Mouse (Mus musculus) cerebellum, postnatal 10 days (tissue): ENCODE data around the gene Hyls1.

Experiments
- DNase-seq, 2 experiments: peaks; one replicate each; pipeline ENCODE4 v3.0.0; 2021; ENCODE audit warnings: mixed read lengths in 2 of 2

The Hyls1 gene

DNA sequence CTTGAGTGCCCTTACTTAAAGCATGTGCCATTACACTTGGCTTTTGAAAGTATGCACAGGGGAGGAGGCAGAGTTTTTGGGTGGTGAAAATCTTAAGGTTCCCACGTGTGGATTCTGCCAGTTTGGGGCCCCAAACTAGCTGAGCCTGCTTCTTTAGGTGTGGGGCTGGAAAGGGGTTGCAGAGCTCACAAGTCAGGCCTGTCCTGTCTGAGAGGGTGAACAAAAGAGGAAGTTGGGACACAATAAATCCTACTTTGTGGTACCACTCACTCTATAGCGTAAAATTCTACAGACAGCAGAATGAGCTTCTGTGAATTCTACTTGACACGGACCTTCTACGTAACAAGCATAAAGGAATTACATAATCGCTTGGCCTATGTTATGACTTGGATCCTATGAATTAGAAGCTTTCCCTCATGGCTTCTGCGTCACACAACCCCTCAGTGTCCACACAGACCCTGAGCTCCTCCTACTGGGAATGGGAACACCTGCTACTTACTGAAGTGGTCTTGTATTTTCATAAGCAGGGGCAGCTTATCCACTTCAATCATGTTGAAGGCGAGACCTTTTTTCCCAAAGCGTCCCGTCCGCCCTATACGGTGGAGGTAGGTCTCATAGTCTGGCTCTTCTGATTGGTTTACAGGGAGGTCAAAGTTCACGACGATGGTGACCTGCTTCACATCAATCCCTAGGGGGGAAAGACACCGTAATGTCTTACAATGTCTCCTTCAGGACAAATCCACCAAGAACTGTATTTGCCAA is 26.9 kb downstream of the Hyls1 start:
- no peak for DNase-seq

DNA sequence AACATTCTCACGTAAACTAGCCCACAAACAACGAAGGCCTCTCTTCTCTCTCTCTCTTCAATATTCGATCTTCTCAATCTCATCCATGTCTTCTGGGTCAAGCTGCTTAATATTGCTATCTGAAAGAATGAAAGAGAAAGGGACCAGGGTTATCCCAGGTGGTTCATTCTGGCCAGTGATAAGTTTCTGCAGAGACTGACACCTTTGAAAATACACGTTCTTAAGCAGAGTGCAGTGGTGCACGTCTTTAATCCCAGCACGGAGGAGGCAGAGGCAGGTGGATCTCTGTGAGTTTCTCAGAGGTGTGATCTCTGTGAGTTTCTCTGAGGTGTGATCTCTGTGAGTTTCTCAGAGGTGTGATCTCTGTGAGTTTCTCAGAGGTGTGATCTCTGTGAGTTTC is 28.3 kb downstream of the Hyls1 start:
- DNase-seq, result no peak

DNA sequence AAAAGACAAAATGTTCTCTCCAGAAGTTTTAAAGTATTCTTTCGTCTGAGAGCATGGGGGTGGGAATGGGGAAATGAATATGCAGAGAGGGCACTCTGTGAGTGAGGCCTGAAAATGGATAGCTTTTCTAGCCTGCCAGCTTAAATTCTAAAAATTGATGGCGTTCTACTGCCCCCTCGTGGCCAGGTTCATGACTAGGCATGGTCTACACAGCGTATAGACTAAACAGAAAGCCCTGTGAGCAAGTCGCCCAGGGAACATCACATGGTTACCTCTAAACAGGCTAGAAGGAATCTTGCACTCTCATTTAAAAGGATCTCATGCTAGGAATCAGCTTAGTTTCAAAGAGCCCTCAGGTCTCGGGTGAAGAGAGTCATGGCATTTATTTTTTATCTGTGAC is 28.7 kb downstream of the Hyls1 start:
- DNase-seq, result peak; percentile 93 to 97

DNA sequence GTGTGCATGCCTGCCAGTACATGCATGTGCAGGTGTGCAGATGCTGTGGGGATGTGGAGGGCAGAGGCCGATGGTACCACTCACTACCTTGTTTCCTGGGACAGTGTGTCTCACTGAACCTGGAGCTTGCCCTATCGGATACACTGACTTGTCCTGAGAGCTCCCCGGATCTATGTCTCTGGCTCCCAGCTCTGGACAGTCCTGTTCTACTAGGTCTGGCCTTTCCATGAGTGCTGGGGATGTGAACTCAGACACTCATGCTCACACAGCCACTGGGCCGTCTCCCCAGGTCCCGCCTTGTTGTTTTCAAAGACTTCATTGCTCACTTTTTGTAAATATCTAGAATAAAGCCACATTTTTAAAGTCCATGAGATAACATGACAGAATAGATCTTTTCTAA is 29.2 kb downstream of the Hyls1 start:
- DNase-seq, result no peak

DNA sequence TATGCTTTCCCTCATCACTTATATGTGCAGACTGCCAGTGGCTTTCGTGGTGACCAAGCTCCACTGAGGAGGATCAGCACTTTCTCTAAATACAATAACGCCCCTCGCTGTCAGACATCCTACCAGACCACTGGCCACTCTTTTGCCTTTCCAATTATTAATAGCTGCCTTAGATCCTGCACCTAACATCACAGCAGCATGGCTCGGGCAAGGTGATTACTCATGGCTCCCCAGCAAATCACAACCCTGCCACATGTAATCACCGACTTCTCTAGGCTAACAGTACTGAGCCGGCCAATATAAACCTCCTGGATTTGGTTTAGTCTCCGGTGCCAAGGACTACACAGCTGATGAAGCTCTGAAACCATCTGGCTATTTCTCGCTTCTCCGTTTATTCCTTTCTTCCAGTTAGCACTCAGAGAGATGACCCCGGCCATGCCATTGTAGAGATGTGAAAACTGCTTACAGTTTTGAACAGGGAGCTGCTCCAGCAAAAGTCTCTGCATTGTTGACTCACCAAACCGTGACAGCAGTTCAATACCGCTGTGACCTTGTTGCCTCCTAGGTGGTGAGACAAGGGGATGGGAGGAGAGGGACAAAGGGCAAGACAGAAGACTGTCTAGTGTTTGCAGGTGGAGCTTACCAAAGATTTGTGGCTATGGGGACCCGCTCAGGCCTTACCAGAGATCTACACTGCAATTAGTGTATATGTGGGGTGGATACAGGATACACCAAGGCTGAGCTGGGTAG is 31.0 kb downstream of the Hyls1 start:
- peak; percentile 40 to 41 for DNase-seq

DNA sequence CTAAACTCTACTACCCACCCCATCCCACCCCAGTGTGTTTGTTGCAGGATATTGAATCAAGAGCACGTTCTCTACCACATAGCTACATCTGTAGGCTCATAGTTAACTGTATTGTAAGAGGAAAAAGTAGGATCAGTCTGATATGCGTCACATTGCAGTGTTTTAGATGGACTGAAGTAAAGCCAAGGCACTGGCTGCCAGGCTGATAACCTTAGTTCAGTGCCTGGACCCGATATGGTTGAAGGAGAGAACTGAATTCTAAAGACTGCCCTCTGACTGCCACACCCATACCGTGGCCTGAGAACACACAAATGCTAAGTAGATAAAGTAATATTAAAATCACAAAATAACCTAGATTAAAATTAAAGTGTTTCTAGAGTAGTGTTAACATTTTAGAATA is 34.3 kb downstream of the Hyls1 start:
- DNase-seq, result no peak

DNA sequence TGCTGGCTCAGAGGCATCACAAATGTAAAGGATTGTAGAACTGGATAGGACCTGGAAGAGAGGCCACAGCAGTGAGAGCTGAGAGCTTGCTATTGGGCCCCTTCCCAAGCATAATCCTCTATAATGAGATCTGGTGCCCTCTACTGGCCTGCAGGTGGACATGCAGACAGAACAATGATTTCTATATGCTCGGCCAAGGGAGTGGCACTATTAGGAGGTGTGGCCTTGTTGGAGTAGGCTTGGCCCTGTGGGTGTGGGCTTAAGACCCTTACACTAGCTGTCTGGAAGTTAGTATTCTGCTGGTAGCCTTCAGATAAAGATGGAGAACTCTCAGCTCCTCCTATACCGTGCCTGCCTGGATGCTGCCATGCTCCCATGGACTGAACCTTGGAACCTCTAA is 35.1 kb downstream of the Hyls1 start:
- DNase-seq, result peak; percentile 79 to 82

DNA sequence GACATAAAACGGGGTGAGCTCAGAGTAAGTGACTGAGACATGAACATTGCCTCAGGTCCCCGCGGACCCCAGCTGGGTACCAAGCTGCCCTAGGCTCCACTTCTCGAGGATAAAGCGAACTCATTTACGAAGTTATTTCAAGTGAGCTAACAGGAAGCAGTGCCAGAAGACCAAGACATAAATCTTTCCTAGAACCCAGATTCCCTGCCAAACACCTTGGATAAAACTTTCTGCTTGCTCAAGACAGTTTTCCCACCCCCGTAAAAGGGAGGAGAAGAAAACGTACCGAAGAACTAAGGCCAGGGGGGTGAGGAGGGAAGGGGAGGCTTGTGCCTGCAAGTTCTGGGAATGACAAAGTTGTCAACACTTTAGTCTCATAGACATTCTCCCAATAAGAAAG is 36.9 kb downstream of the Hyls1 start:
- no peak for DNase-seq

DNA sequence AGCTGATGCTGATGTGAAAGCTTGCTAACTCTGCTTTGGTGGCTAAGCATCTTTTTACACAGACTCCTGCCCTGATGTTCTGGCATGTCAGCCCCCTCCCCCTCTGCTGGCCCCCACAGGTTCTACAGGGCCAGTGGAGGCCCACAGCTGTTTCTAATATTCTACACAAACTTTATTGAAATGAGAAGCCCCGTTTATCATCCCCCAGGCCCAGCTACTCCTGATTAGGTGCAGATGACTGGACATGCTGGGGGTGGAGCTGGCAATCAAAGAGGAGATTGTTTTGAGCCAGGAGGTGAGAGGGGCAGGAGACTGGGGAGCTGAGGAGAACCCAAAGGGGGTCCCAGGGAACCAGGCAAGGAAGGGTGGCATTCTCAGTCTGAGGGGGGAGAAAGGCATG is 40.4 kb downstream of the Hyls1 start:
- DNase-seq, result no peak

DNA sequence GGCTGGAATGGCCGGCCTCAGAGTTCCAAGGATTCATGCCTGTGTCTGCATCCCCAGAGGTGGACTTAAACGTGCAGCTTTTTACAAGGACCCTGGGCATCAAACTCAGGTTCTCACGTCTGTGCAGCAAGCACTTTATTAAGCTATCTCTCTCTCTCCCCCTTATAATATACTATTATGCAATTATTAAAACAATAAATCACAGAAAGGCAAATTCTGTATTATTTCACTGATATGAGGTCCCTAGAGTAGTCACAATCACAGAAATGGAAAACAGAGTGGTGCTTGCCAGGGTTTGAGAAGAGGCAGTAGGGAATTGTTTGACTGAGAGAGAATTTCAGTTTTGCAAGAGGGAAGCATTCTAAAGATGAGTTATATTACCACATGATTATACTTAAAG is 41.1 kb downstream of the Hyls1 start:
- DNase-seq, result no peak

DNA sequence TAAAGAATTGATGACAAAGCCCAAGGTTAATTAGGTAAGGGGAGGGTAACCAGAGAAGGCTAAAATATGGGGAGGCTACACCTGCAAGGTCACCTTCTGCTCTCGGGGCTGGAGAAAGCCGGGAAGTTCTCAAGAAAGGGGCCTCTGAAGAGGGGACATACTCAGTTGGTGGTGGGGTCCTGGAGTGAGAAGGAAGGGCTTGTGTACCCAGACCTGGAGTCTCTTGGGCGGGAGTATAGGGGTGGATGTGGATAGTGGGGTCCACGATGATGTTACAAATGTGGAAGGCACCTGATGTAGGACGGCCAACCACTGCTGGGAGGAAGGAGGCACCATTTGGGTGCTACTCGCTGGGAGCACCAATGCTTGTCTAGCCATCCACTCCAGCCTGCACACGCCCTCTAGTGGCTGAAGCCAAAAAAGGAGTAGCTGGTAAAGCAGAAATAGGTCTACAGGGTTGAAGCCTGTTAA is 46.2 kb downstream of the Hyls1 start:
- DNase-seq, result peak; percentile 85 to 87

DNA sequence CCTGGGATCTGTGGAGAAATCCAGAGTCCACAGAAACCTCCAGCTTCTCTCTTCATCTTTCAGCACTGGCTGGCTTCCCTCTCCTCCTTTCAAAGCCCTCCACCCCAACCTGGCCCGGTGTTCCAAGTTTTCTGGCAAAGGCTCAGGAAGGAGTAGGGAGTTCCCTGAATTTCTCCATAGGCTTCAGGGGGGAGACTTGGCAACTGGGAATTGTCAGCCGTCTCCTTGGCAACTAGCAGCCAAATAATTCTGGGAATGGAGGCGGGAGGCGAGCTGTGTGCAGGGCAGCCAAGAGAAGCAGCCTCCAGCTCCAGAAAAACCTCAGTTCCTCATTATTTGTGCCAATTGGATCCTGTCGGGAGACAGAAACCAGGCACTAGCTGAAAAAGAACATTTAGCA is 46.7 kb downstream of the Hyls1 start:
- peak; percentile 80 to 83 for DNase-seq

DNA sequence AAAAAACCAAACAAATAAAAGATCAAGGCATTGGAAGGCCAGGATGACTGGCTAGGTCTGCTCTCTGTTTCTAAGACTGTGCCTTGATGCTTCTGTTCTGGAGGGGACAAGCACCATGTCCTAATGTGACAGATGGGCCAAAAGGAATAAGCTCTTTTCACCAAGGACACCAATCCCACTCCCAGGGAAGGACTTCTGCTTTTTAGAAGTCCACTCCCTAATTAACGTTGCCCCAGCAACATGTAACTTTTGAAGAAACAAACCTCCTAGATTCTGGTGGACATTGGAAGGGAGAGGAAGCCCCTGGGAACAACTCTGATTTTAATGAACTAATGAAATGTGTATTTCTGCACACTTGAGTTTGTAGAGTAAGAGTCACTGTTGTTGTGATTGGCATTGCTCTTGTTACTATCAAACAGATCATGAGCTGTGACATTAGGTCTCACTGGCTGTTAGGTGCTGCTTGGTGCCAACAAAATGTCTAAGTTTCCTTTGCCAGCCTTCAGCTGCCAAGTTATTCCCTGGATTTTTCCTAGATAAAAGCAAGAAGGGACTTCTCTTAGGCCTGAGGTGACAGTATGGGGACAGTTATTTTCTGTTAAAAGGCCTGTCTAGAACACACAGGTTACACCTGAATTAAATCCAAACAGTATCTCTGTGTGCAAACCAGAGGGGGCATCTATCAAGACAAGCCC is 47.2 kb downstream of the Hyls1 start:
- DNase-seq, result no peak

DNA sequence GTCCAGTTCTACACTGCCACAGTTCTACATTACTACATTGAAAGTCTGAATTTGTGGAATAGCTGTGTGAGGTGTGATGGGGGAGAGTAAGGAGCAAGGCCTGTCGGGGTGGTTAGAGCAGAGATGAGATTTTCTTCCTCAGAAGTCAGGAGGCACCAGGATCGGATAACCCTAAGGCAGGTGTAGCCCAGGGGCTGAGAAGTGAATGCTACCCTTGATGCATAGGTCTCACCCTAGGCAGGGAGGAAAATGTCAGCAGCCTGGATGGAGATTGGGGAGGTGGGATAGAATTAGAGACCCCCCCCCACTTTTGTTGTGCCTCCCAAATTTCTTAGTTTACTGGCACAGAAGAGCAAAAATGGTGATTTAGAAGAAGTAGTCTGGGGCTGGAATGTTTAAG is 48.0 kb downstream of the Hyls1 start:
- no peak for DNase-seq

DNA sequence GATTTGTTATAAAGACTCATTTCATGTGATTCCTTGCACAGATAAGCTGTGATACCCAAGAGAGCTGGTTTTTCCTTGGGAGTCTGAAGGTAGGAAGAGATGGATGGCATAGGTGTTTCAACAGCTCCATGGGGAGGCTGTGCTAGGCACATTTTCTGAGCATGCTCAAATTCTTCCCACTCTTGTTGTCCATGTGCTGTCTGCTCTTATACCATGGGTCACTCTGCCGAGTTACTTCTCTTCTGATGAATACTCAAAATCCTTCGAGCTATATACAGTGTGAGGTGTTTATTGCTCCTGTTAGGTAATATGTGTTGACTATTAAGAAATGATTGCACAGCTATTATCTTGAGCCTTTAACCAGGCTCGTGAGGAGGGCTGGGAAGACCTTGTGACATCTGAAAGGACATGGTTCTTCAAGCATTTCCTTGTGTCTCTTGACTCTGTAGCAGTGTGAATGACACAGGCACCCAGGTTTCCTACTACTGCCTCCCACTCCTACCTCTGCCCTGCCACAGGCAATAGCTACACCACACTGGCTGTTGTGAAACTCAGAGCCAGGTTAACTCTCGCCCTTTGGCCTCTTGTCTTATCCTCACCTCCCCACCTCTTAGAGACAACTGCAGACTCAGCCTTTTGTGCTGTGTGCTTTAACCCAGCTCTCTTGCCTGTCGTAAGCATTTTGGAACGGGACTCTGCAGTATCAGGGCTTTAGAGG is 49.4 kb downstream of the Hyls1 start:
- DNase-seq, result no peak

DNA sequence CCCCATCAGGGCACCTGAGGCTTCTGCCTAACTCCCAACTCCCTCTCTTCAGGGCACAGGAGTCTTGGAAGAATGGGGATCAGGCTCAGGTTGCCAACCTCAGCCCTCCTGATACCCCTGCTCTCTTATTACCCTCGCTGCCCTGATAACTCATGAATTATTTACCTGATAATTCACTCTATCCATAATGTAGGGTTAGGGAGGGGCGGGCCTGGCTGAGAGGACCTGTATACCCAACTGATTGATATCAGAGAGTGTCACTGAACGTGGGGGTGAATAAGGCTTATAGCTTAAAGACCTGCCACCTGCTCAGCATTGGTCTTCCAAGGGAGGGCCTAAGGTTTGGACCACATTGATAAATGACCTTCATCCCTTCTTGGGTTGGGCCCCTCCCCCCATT is 52.0 kb downstream of the Hyls1 start, which contains the start of gene Gm1113:
Gm1113 (minus strand) TSS at position 101 of the 400 bp plus-strand sequence.
- DNase-seq, result no peak

DNA sequence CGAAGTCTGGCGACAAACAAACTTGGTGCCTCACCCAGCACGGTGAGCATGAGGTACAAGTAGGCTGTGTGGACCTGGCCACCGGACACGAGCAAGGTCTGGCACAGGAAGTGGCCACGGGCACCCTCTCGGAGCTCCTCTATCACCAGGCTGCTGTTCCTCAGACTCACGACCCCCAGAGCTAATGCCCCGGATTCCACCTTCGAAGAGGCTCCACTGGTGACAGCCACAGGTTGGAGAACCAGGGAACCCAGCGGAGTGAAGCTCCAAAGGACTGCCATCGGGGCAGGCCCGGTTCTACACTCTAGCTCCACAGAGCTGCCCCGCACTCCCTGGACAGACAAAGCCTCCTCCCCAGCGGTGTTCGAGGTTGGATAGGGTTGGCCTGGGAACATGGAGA is 53.5 kb downstream of the Hyls1 start:
- no peak for DNase-seq

DNA sequence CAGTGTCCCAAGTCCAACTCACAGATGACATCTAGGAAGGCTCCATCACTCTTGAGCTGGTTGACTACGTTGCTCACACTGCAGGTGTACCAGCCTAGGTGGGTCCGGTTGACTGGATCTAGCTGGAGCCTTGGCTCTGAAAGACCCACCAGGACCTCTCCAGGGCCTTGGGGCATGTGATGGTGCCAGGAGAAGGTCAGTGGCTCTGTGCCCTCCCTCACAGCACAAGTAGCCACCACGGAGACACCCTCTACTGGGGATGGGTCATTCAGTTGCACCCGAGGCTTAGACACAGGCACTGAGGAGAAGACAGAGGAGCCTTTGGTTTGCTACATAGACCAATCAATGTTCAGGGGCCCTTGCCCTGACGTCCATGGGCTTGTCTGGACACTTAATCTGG is 54.0 kb downstream of the Hyls1 start:
- no peak for DNase-seq

DNA sequence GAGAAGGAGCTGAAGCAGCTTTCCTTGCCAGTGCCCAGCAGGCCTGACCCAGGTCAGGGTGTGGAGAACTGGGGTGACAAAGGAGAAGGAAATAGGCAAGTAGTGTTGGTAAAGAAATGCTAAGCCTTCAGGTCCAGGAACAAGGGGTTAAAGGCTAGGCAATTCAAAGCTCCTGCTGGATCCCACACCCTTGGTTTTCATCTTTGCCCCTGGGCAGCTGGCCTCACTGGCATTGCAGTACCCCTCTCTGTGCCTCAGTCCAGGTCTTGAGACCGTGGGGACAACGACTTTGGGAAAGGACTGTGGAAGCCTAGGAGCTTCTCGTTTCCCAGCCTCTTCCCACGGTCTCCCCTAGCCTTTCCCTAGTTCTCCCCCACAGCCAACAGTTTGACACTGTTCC is 56.3 kb downstream of the Hyls1 start:
- DNase-seq, result no peak
